Mouse (Mus musculus) stomach, embryonic 16.5 days (tissue): ENCODE measurements at regions not wholly inside any gene's neighbourhood (a gene's known extent, or its start where the extent isn't known, plus 50 kb on each side); places are given as distances from the start of the nearest gene placed in this dataset.

Experiments used
- ATAC-seq: fragments of 200-750 bp; cut with Nextera tagmentation; 2 replicates; pipeline ENCODE4 v1.8.0; 2017; ENCODE audit warnings: moderate number of reproducible peaks, moderate TSS enrichment; ENCODE audit not compliant: insufficient read depth, low FRiP score
- H3K27ac ChIP-seq: fragments of 300-500 bp; sonication (generic); 2 replicates; pipeline ENCODE4 v1.5.1; 2014; ENCODE audit warnings: low read length
- H3K27me3 ChIP-seq: fragments of 300-500 bp; sonication (generic); 2 replicates; pipeline ENCODE4 v1.6.1; 2014; ENCODE audit warnings: low read length, control low read depth, mixed read lengths; ENCODE audit not compliant: control insufficient read depth, insufficient read depth
- H3K36me3 ChIP-seq: fragments of 300-500 bp; sonication (generic); 2 replicates; pipeline ENCODE4 v1.6.1; 2014; ENCODE audit warnings: low read length; ENCODE audit not compliant: control insufficient read depth, insufficient read depth
- H3K4me1 ChIP-seq: fragments of 300-500 bp; sonication (generic); 2 replicates; pipeline ENCODE4 v1.6.1; 2014; ENCODE audit warnings: low read length, control low read depth, mixed read lengths; ENCODE audit not compliant: control insufficient read depth, insufficient read depth
- H3K4me2 ChIP-seq: fragments of 300-500 bp; sonication (generic); 2 replicates; pipeline ENCODE4 v1.6.1; 2014; ENCODE audit warnings: low read depth, low read length, mixed read lengths
- H3K4me3 ChIP-seq: fragments of 300-500 bp; sonication (generic); replicated peaks from 2 replicates; pipeline ENCODE4 v1.5.1; 2014; ENCODE audit warnings: mild to moderate bottlenecking, low read length
- H3K9ac ChIP-seq: fragments of 300-500 bp; sonication (generic); 2 replicates; pipeline ENCODE4 v1.6.1; 2014; ENCODE audit warnings: low read length
- H3K9me3 ChIP-seq: fragments of 300-500 bp; sonication (generic); replicated peaks from 2 replicates; pipeline ENCODE4 v1.6.1; 2016; ENCODE audit warnings: low read length, control low read depth; ENCODE audit not compliant: control insufficient read depth
- WGBS: fragments of 180-500 bp; shearing (Covaris S2); extraction: QIAGEN DNeasy Blood & Tissue Kit; methylation state at CpG from one replicate; pipeline ENCODE4 v1.1.7; 2014; 5-methylcytosine and 5-hydroxymethylcytosine counted together

DNA sequence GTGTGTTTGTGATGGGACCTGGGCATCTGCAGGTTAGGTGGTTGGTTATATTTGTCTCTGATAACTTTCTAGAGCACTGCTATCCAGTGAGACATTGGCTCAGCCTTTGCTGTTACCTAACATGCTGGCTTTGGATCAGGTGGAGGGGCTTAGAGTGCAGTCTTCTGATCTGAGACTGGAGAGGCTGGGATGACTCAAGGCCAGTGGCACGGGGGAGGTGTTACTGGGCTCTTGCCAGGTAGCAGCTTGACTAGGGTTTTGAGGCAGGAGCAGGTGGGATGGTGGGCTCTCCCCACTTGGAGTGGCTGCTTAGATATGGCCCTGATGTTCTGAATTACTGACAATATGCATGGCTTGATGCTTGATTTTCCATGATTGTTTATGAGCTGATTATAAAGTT is 236.0 kb downstream of the Zfp704 start:
- no peaks in the 10 kb centered on the region for H3K27me3 ChIP-seq
- no peak overlapping the region for H3K27ac ChIP-seq
- no peak for ATAC-seq
- WGBS = 70% methylated on average over 1 of the region's 1 CpGs
- H3K4me3 ChIP-seq = no peak overlapping the region
- H3K4me1 ChIP-seq = no peaks in the 10 kb centered on the region
- H3K9ac ChIP-seq = no peak overlapping the region
- H3K4me2 ChIP-seq = no peak overlapping the region
- no peaks in the 10 kb centered on the region for H3K36me3 ChIP-seq
- peaks cover 5% of the 10 kb centered on the region; the same call in 1 of the 2 replicates for H3K9me3 ChIP-seq

DNA sequence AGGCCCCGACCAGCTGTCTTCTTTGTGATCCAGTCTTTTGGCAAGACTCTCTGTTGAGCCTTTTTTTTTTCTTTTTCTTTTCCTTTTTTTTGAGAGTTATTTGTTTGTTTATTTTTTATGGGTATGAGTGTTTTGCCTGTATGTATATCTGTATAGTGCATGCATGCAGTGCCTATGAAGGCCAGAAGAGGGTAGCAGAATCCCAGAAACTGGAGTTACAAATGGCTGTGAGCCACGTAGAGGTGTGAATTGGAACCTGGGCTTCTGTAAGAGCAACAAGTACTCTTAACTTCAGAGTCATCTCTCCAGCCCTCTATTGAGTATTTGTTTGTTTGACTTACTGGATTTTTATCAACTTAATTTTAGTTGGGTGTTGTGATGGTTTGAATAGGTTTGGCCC is 239.8 kb downstream of the Zfp704 start:
- Histone ChIP-seq H3K4me3 (no peak overlapping the region), H3K9ac (no peak overlapping the region), H3K4me1 (no peaks in the 10 kb centered on the region), H3K4me2 (no peak overlapping the region), H3K9me3 (peaks cover 5% of the 10 kb centered on the region; the same call in 1 of the 2 replicates), H3K27ac (no peak overlapping the region), H3K36me3 (no peaks in the 10 kb centered on the region), H3K27me3 (no peaks in the 10 kb centered on the region)
- 87% methylated on average over 2 of the region's 2 CpGs for WGBS
- no peak for ATAC-seq

- 84% methylated on average over 9 of the region's 9 CpGs for WGBS
- no peak overlapping the region for H3K9ac ChIP-seq
- no peak overlapping the region for H3K4me3 ChIP-seq
- no peak for ATAC-seq
- H3K36me3 ChIP-seq = no peaks in the 10 kb centered on the region
- H3K9me3 ChIP-seq = peaks cover 5% of the 10 kb centered on the region; the same call in 1 of the 2 replicates
- H3K4me2 ChIP-seq = no peak overlapping the region
- H3K4me1 ChIP-seq = no peaks in the 10 kb centered on the region
- no peaks in the 10 kb centered on the region for H3K27me3 ChIP-seq
- no peak overlapping the region for H3K27ac ChIP-seq
These were observed 244.1 kb downstream of the Zfp704 start for GRCm38 (mm10) chr3:9365791-9366190.

DNA sequence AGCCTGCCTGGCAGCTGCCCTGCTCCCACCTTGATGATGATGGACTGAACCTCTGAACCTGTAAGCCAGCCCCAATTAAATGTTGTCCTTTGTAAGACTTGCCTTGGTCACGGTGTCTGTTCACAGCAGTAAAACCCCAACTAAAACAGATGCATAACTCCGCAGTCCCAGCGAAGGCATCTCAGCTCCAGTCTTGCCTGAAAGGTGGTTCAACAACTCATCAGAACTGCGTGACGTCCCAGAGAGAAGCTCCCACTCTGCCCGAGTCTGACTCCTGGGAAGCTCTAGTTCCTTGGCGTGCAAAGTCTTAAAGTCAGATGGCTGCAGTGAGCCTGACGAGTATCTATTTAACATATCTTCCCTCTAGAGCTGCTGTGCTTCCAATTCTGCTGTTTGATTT is 250.7 kb downstream of the Zfp704 start:
- Histone ChIP-seq H3K4me1 (no peaks in the 10 kb centered on the region), H3K9me3 (no peaks in the 10 kb centered on the region), H3K4me3 (no peak overlapping the region), H3K27me3 (no peaks in the 10 kb centered on the region), H3K36me3 (no peaks in the 10 kb centered on the region), H3K9ac (no peak overlapping the region), H3K27ac (no peak overlapping the region), H3K4me2 (no peak overlapping the region)
- ATAC-seq = no peak
- WGBS = 95% methylated on average over 8 of the region's 8 CpGs

- Histone ChIP-seq H3K36me3 (no peaks in the 10 kb centered on the region), H3K4me1 (no peaks in the 10 kb centered on the region), H3K27ac (no peak overlapping the region), H3K9ac (no peak overlapping the region), H3K9me3 (no peaks in the 10 kb centered on the region), H3K4me2 (no peak overlapping the region), H3K4me3 (no peak overlapping the region), H3K27me3 (no peaks in the 10 kb centered on the region)
- no peak for ATAC-seq
- 40% methylated on average over 12 of the region's 12 CpGs for WGBS
These were observed 251.8 kb downstream of the Zfp704 start for GRCm38 (mm10) chr3:9358111-9358510.

DNA sequence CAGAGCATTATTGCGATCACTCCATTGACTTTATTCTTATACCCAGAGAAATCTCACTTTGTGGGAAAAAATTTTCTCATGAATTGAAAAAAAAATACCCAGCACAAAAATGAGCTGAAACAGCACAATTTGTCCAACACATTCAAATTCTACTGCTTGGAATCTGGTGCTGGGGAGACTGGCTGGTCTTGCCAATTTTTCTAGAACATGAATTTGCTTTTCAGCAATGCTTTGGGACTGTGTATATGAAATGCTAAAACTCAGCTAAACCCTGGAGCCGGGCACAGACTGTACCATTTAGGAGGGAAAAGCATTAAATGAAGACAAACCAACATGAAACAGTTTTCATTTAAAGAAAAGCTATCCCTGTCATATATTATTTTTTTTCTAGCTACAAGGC is 252.2 kb downstream of the Zfp704 start:
- Histone ChIP-seq H3K4me3 (no peak overlapping the region), H3K27me3 (no peaks in the 10 kb centered on the region), H3K27ac (no peak overlapping the region), H3K9me3 (no peaks in the 10 kb centered on the region), H3K4me2 (no peak overlapping the region), H3K4me1 (no peaks in the 10 kb centered on the region), H3K36me3 (no peaks in the 10 kb centered on the region), H3K9ac (no peak overlapping the region)
- 71% methylated on average over 2 of the region's 2 CpGs for WGBS
- ATAC-seq = no peak

DNA sequence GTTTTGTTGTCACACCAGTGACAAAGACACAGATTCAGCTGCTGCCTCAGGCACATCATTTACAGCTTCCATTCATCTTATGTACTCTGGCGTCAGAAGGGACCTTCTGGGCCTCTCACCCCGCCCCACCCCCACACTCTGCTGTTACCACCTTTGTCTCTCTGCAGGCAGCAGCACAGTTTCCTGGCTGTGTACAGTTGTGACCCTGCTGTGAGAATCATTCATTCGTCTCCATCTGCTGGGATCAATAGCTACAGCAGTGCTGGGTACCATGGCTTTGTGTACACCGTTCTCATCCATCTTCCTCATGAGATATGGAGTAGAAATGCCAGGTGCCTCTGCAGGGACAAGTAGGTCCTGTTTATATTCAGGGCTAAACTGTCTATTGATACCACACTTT is 254.0 kb downstream of the Zfp704 start:
- H3K36me3 ChIP-seq = no peaks in the 10 kb centered on the region
- WGBS = 52% methylated on average over 4 of the region's 4 CpGs
- no peaks in the 10 kb centered on the region for H3K4me1 ChIP-seq
- no peak overlapping the region for H3K4me3 ChIP-seq
- no peak for ATAC-seq
- no peak overlapping the region for H3K9ac ChIP-seq
- no peak overlapping the region for H3K27ac ChIP-seq
- H3K9me3 ChIP-seq = no peaks in the 10 kb centered on the region
- H3K4me2 ChIP-seq = no peak overlapping the region
- H3K27me3 ChIP-seq = no peaks in the 10 kb centered on the region

- Histone ChIP-seq H3K4me2 (no peak overlapping the region), H3K4me3 (no peak overlapping the region), H3K27ac (no peak overlapping the region), H3K9me3 (no peaks in the 10 kb centered on the region), H3K9ac (no peak overlapping the region), H3K27me3 (no peaks in the 10 kb centered on the region), H3K4me1 (no peaks in the 10 kb centered on the region), H3K36me3 (no peaks in the 10 kb centered on the region)
- 65% methylated on average over 11 of the region's 11 CpGs for WGBS
- no peak for ATAC-seq
These were observed 255.1 kb downstream of the Zfp704 start for GRCm38 (mm10) chr3:9354756-9355155.

DNA sequence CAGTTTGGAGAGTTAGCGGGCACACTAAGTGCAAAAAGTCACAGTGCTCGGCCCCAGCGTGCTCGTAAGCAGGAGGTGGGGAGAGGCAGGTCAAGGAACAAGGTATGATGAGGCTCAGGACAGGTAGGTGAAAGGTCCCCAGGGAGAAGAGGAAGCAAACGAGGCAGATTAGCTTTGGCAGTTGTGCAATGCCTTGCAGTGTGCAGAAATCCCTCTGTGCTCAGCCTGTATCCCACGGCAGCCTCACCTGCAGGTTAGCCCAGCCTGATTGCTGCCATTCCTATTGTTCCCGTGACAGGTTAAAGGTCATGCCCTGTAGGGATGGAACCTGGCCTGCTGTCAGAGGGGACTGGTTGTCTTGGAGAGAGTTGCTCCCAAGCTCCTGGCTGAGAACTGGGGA is 257.6 kb downstream of the Zfp704 start:
- H3K9ac ChIP-seq = no peak overlapping the region
- H3K27me3 ChIP-seq = no peaks in the 10 kb centered on the region
- ATAC-seq = no peak; the same call in 1 of the 2 replicates
- peaks cover 5% of the 10 kb centered on the region; the same call in 1 of the 2 replicates for H3K4me1 ChIP-seq
- no peak overlapping the region for H3K27ac ChIP-seq
- H3K36me3 ChIP-seq = no peaks in the 10 kb centered on the region
- 67% methylated on average over 7 of the region's 7 CpGs for WGBS
- H3K4me3 ChIP-seq = no peak overlapping the region
- no peaks in the 10 kb centered on the region for H3K9me3 ChIP-seq
- no peak overlapping the region for H3K4me2 ChIP-seq

DNA sequence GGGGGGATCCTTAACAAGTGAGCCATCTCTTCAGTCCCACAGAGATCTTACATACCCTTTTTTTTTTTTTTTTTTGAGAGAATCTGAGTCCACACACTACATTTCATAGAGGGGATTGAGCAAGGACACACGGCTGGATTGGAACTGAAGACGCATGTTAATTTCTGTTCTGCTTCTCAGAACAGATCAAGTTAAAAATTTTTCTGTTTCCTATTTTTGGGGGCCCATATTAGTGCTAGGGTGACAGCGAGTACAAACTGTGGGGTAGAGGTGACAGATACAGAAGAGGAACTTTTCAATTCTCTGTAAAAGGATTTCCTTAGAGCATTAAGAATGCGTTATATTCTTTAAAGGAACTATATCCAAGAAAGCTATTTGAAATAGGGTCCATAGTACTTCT is 260.1 kb downstream of the Zfp704 start:
- no peaks in the 10 kb centered on the region for H3K36me3 ChIP-seq
- peaks cover 5% of the 10 kb centered on the region; the same call in 1 of the 2 replicates for H3K4me1 ChIP-seq
- 89% methylated on average over 4 of the region's 4 CpGs for WGBS
- no peak for ATAC-seq
- no peaks in the 10 kb centered on the region for H3K9me3 ChIP-seq
- no peak overlapping the region for H3K9ac ChIP-seq
- H3K4me3 ChIP-seq = no peak overlapping the region
- no peak overlapping the region for H3K27ac ChIP-seq
- peaks cover 4% of the 10 kb centered on the region; the same call in 1 of the 2 replicates for H3K27me3 ChIP-seq
- no peak overlapping the region for H3K4me2 ChIP-seq
